Mouse (Mus musculus): ENCODE results near the gene Glul.

Gene Glul

GRCm38 (mm10) chr1:153908741-153909140 is 9.0 kb downstream of the Glul start:
- in situ Hi-C loops (cut with MboI; ENCODE audit: unreplicated experiment in 2 of 2): no loop called here

GRCm38 (mm10) chr1:153909213-153909962 is 9.6 kb downstream of the Glul start:
- in situ Hi-C loops (cut with MboI; ENCODE audit: unreplicated experiment in 2 of 2): no loop called here

- in situ Hi-C loops (cut with MboI; ENCODE audit: unreplicated experiment in 2 of 2): no loop called here
These were observed 10.2 kb downstream of the Glul start for GRCm38 (mm10) chr1:153909963-153910291.

- in situ Hi-C loops (cut with MboI; ENCODE audit: unreplicated experiment in 2 of 2): no loop called here
These were observed 10.7 kb downstream of the Glul start for GRCm38 (mm10) chr1:153910423-153910822.

GRCm38 (mm10) chr1:153911276-153911795 is 11.6 kb downstream of the Glul start:
- in situ Hi-C loops (cut with MboI; ENCODE audit: unreplicated experiment in 2 of 2): no loop called here

GRCm38 (mm10) chr1:153913869-153914268 is 14.1 kb downstream of the Glul start:
- in situ Hi-C loops (cut with MboI; ENCODE audit: unreplicated experiment in 2 of 2): no loop called here

- in situ Hi-C loops (cut with MboI; ENCODE audit: unreplicated experiment in 2 of 2): no loop called here
These were observed 18.9 kb downstream of the Glul start for GRCm38 (mm10) chr1:153918521-153919206.

- in situ Hi-C loops (cut with MboI; ENCODE audit: unreplicated experiment in 2 of 2): no loop called here
These were observed 21.9 kb downstream of the Glul start for GRCm38 (mm10) chr1:153921642-153922041.

- in situ Hi-C loops (cut with MboI; ENCODE audit: unreplicated experiment in 2 of 2): no loop called here
These were observed 22.9 kb downstream of the Glul start for GRCm38 (mm10) chr1:153922571-153923021.

GRCm38 (mm10) chr1:153924395-153925385 is 24.9 kb downstream of the Glul start:
- in situ Hi-C loops (cut with MboI; ENCODE audit: unreplicated experiment in 2 of 2): no loop called here

- in situ Hi-C loops (cut with MboI; ENCODE audit: unreplicated experiment in 2 of 2): no loop called here
These were observed 30.7 kb downstream of the Glul start for GRCm38 (mm10) chr1:153930431-153930830.

GRCm38 (mm10) chr1:153933772-153934171 is 34.0 kb downstream of the Glul start:
- in situ Hi-C loops (cut with MboI; ENCODE audit: unreplicated experiment in 2 of 2): no loop called here

GRCm38 (mm10) chr1:153935844-153936380 is 36.2 kb downstream of the Glul start:
- in situ Hi-C loops (cut with MboI; ENCODE audit: unreplicated experiment in 2 of 2): no loop called here

- in situ Hi-C loops (cut with MboI; ENCODE audit: unreplicated experiment in 2 of 2): no loop called here
These were observed 37.3 kb downstream of the Glul start for GRCm38 (mm10) chr1:153937025-153937424.

- in situ Hi-C loops (cut with MboI; ENCODE audit: unreplicated experiment in 2 of 2): no loop called here
These were observed 41.2 kb downstream of the Glul start for GRCm38 (mm10) chr1:153940986-153941385.

GRCm38 (mm10) chr1:153945181-153945580 is 45.4 kb downstream of the Glul start:
- in situ Hi-C loops (cut with MboI; ENCODE audit: unreplicated experiment in 2 of 2): no loop called here

GRCm38 (mm10) chr1:153946971-153947370 is 47.2 kb downstream of the Glul start:
- in situ Hi-C loops (cut with MboI; ENCODE audit: unreplicated experiment in 2 of 2): no loop called here

- in situ Hi-C loops (cut with MboI; ENCODE audit: unreplicated experiment in 2 of 2): no loop called here
These were observed 48.1 kb downstream of the Glul start for GRCm38 (mm10) chr1:153947837-153948236.

- in situ Hi-C loops (cut with MboI; ENCODE audit: unreplicated experiment in 2 of 2): no loop called here
These were observed 53.5 kb downstream of the Glul start for GRCm38 (mm10) chr1:153953232-153953631.

GRCm38 (mm10) chr1:153953797-153954196 is 54.1 kb downstream of the Glul start:
- in situ Hi-C loops (cut with MboI; ENCODE audit: unreplicated experiment in 2 of 2): no loop called here
